Comparison of ENCODE assay signal across 22 mouse cellular contexts in the genomic region with DNA sequence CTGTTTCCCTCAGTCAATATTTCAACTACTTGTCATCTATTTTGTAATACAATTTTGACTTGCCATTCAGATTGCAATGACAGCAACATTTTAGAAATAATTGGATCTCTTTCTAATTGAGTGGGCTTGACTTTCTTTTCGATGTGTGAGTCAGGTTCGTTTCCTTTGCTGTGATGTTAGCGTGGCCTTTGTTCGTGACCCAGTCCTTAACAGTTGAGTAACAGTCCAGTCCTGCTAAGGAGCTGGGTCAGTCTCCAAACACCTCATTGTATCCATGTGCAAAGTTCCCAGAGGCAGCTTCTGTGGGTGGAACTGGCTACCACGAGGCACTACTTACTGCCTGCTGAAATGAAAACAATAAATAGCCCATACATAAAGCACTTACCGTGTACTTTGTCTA. TPM values are rescaled to one million over a fixed set of nuclear protein-coding genes. Genes with fewer than 3 reads are reported as not detected.
A peak's percentile ranks its signal among the peaks of the same experiment; 100 is the strongest.
DNase-seq lines count a peak whose midpoint lies in the region; ATAC-seq lines count a peak whose summit lies in the region.
"Had no signal": no experiment of that assay in that cellular context is flagged by ENCODE, and none has a peak within 500 bp of the region (broad histone marks: within the 10 kb centered on the region; RNA-seq: fewer than 3 reads in every experiment).

No protein-coding gene starts in this region.

- peaks cover 7% of the 10 kb centered on the region; the same call in 1 of the 2 replicates for H3K4me1 ChIP-seq in embryonic facial prominence, embryonic 12.5 days
- peaks cover 26% of the 10 kb centered on the region for H3K4me1 ChIP-seq in embryonic facial prominence, embryonic 10.5 days
- H3K4me1 ChIP-seq in embryonic facial prominence, embryonic 13.5 days, result peaks cover 18% of the 10 kb centered on the region
- H3K4me1 ChIP-seq in forebrain, embryonic 10.5 days, result peaks cover 13% of the 10 kb centered on the region
- H3K4me1 ChIP-seq: forebrain, embryonic 12.5 days; heart, embryonic 13.5 days; hindbrain, embryonic 15.5 days had no signal

- H3K4me2 ChIP-seq in embryonic facial prominence, embryonic 12.5 days (replicated peaks), result no peak overlapping the region
- H3K4me2 ChIP-seq in embryonic facial prominence, embryonic 13.5 days, result no peak overlapping the region
- H3K4me2 ChIP-seq: forebrain, embryonic 12.5 days; heart, embryonic 13.5 days; hindbrain, embryonic 15.5 days had no signal

- no peak overlapping the region for H3K4me3 ChIP-seq in embryonic facial prominence, embryonic 12.5 days
- no peak overlapping the region for H3K4me3 ChIP-seq in embryonic facial prominence, embryonic 10.5 days
- no peak overlapping the region for H3K4me3 ChIP-seq in embryonic facial prominence, embryonic 13.5 days
- no peak overlapping the region for H3K4me3 ChIP-seq in forebrain, embryonic 10.5 days
- H3K4me3 ChIP-seq: forebrain, embryonic 12.5 days; gastrocnemius, adult 2 months; heart, embryonic 13.5 days; hindbrain, embryonic 15.5 days had no signal

- WGBS in embryonic facial prominence, embryonic 12.5 days, result 40% methylated on average over 6 of the region's 6 CpGs
- WGBS in embryonic facial prominence, embryonic 10.5 days, result 55% methylated on average over 6 of the region's 6 CpGs
- 38% methylated on average over 6 of the region's 6 CpGs for WGBS in embryonic facial prominence, embryonic 13.5 days
- 68% methylated on average over 6 of the region's 6 CpGs for WGBS in forebrain, embryonic 10.5 days

- no peak for ATAC-seq in embryonic facial prominence, embryonic 12.5 days (ENCODE audit: insufficient number of reproducible peaks, insufficient read depth, low FRiP score, low TSS enrichment)
- ATAC-seq in embryonic facial prominence, embryonic 13.5 days (ENCODE audit: insufficient number of reproducible peaks, insufficient read depth, low FRiP score, low TSS enrichment, low read depth), result no peak
- ATAC-seq: forebrain, embryonic 16.5 days; intestine, embryonic 16.5 days had no signal

- no peak overlapping the region for H3K9ac ChIP-seq in embryonic facial prominence, embryonic 12.5 days
- H3K9ac ChIP-seq in embryonic facial prominence, embryonic 13.5 days, result no peak overlapping the region
- H3K9ac ChIP-seq: forebrain, embryonic 12.5 days; heart, embryonic 13.5 days; hindbrain, embryonic 15.5 days had no signal

- no peak for DNase-seq in embryonic facial prominence, embryonic 10.5 days (ENCODE audit: low spot score)
- peak; percentile 55 for DNase-seq in 3T3-L1 (ENCODE audit: low read depth, low spot score)
- DNase-seq in fibroblast of lung, adult 2 months (ENCODE audit: low read depth), result peak; percentile 68
- DNase-seq in right cerebral cortex, postnatal 10 days (ENCODE audit: low spot score in 2 of 2), result no peak
- DNase-seq in kidney, adult 11 months, result no peak
- no peak for DNase-seq in forebrain, embryonic 10.5 days (ENCODE audit: extremely low spot score, low spot score)
- DNase-seq: adrenal gland, postnatal 14 days; cerebellum, adult 11-12 months; cerebellum, adult 9-10 months; cerebellum, postnatal 25 days; gastrocnemius, adult 2 months; gastrocnemius, postnatal 25 days; heart, adult 11 months; heart, postnatal 36 days had no signal

- H3K9me3 ChIP-seq in embryonic facial prominence, embryonic 12.5 days, result no peaks in the 10 kb centered on the region
- H3K9me3 ChIP-seq in embryonic facial prominence, embryonic 10.5 days, result 0 out of 2 replicates have a peak, but pooled peaks cover 3% of the 10 kb centered on the region
- no peaks in the 10 kb centered on the region for H3K9me3 ChIP-seq in embryonic facial prominence, embryonic 13.5 days
- H3K9me3 ChIP-seq in forebrain, embryonic 10.5 days, result no peaks in the 10 kb centered on the region
- H3K9me3 ChIP-seq: forebrain, embryonic 12.5 days; heart, embryonic 13.5 days; hindbrain, embryonic 15.5 days had no signal

- H3K27ac ChIP-seq in embryonic facial prominence, embryonic 12.5 days, result peak overlapping the region; percentile 19; the same call in 1 of the 2 replicates
- no peak overlapping the region for H3K27ac ChIP-seq in embryonic facial prominence, embryonic 10.5 days (replicated peaks)
- H3K27ac ChIP-seq in embryonic facial prominence, embryonic 13.5 days, result 0 out of 2 replicates have a peak overlapping the region, but pooled peaks have one; percentile 16
- no peak overlapping the region for H3K27ac ChIP-seq in forebrain, embryonic 10.5 days
- H3K27ac ChIP-seq: forebrain, embryonic 12.5 days; gastrocnemius, adult 2 months; heart, embryonic 13.5 days; hindbrain, embryonic 15.5 days had no signal

- H3K36me3 ChIP-seq in embryonic facial prominence, embryonic 12.5 days, result no peaks in the 10 kb centered on the region
- H3K36me3 ChIP-seq in embryonic facial prominence, embryonic 10.5 days (replicated peaks), result no peaks in the 10 kb centered on the region
- no peaks in the 10 kb centered on the region for H3K36me3 ChIP-seq in embryonic facial prominence, embryonic 13.5 days
- no peaks in the 10 kb centered on the region for H3K36me3 ChIP-seq in forebrain, embryonic 10.5 days (replicated peaks)
- H3K36me3 ChIP-seq: forebrain, embryonic 12.5 days; heart, embryonic 13.5 days; hindbrain, embryonic 15.5 days had no signal

- H3K27me3 ChIP-seq in embryonic facial prominence, embryonic 12.5 days, result no peaks in the 10 kb centered on the region
- H3K27me3 ChIP-seq in embryonic facial prominence, embryonic 10.5 days (replicated peaks; ENCODE audit: low read depth, poor library complexity, severe bottlenecking), result no peaks in the 10 kb centered on the region
- no peaks in the 10 kb centered on the region; the same call in 1 of the 2 replicates for H3K27me3 ChIP-seq in embryonic facial prominence, embryonic 13.5 days
- peaks cover 9% of the 10 kb centered on the region; the same call in 1 of the 2 replicates for H3K27me3 ChIP-seq in forebrain, embryonic 10.5 days (ENCODE audit: poor library complexity, severe bottlenecking)
- H3K27me3 ChIP-seq: CH12.LX; forebrain, embryonic 12.5 days; hindbrain, embryonic 15.5 days had no signal

RNA-seq across cellular contexts. Expression of a gene that starts 10.5 kb away (rescaled TPM):
- polyA plus RNA-seq in embryonic facial prominence, embryonic 12.5 days (2016; fragmentation: Nextera tagmentation; extraction: Ambion mirVana), result 523 and 527 TPM in 2 replicates
- 153 and 166 TPM in 2 replicates for polyA plus RNA-seq in embryonic facial prominence, embryonic 10.5 days (2016; fragmentation: Nextera tagmentation; extraction: Ambion mirVana)
- 326 and 399 TPM in 2 replicates for polyA plus RNA-seq in embryonic facial prominence, embryonic 13.5 days (2015; fragmentation: Nextera tagmentation; extraction: Ambion mirVana)
- 121 and 132 TPM in 2 replicates for polyA plus RNA-seq in forebrain, embryonic 10.5 days (2016; fragmentation: Nextera tagmentation; extraction: Ambion mirVana)

Comparison
In these comparisons a context has a peak if more than half of its experiments do, and no peak if none do; other contexts are left out.
1. H3K27ac ChIP-seq: peak in embryonic facial prominence, embryonic 12.5 days (single experiment) and embryonic facial prominence, embryonic 13.5 days (single experiment); none in embryonic facial prominence, embryonic 10.5 days (single experiment) and forebrain, embryonic 10.5 days (single experiment).
2. DNase-seq: peak in 3T3-L1 (single experiment) and fibroblast of lung, adult 2 months (single experiment); none in embryonic facial prominence, embryonic 10.5 days (single experiment), right cerebral cortex, postnatal 10 days (0 of 2), kidney, adult 11 months (single experiment) and forebrain, embryonic 10.5 days (single experiment).